Mouse (Mus musculus): ENCODE measurements at regions not wholly inside any gene's neighbourhood (a gene's known extent, or its start where the extent isn't known, plus 50 kb on each side); places are given as distances from the start of the nearest gene placed in this dataset.
A peak's percentile ranks its signal among the peaks of the same experiment; 100 is the strongest.

GRCm38 (mm10) chr14:86473604-86474003, 667.4 kb downstream of the Diaph3 start:
- ATAC-seq (ENCODE audit: insufficient read depth) (no peak), DNase-seq (no peak)
- H3K9ac ChIP-seq: no peak overlapping the region
- no peak for TF ChIP-seq CTCF (IDR thresholded peaks at IDR 0.05; ENCODE audit: low read depth)
- H3K27ac ChIP-seq (ENCODE audit: low read depth): no peak overlapping the region
- H3K4me3 ChIP-seq (ENCODE audit: low read depth, low read length): no peak overlapping the region
- H3K27me3 ChIP-seq (ENCODE audit: insufficient read depth, low read length): no peaks in the 10 kb centered on the region
- no peak overlapping the region for H3K4me2 ChIP-seq
- no peaks in the 10 kb centered on the region for H3K36me3 ChIP-seq (ENCODE audit: insufficient read depth)
- 87% methylated on average over 1 of the region's 1 CpGs for whole genome bisulfite sequencing
- H3K4me1 ChIP-seq (ENCODE audit: insufficient read depth): no peaks in the 10 kb centered on the region
- no peaks in the 10 kb centered on the region for H3K9me3 ChIP-seq (ENCODE audit: low read depth, low read length)

GRCm38 (mm10) chr14:86470462-86470861, 670.6 kb downstream of the Diaph3 start:
- Histone ChIP-seq H3K9me3 (ENCODE audit: low read depth, low read length) (no peaks in the 10 kb centered on the region), H3K4me3 (ENCODE audit: low read depth, low read length) (no peak overlapping the region), H3K36me3 (ENCODE audit: insufficient read depth) (no peaks in the 10 kb centered on the region), H3K27ac (ENCODE audit: low read depth) (no peak overlapping the region), H3K9ac (no peak overlapping the region), H3K4me1 (ENCODE audit: insufficient read depth) (no peaks in the 10 kb centered on the region; the same call in 1 of the 2 replicates), H3K27me3 (ENCODE audit: insufficient read depth, low read length) (no peaks in the 10 kb centered on the region), H3K4me2 (no peak overlapping the region)
- ATAC-seq (ENCODE audit: insufficient read depth) (no peak), DNase-seq (peak; percentile 4)
- TF ChIP-seq CTCF (IDR thresholded peaks at IDR 0.05; ENCODE audit: low read depth): no peak
- 31% methylated on average over 4 of the region's 4 CpGs for WGBS

DNA sequence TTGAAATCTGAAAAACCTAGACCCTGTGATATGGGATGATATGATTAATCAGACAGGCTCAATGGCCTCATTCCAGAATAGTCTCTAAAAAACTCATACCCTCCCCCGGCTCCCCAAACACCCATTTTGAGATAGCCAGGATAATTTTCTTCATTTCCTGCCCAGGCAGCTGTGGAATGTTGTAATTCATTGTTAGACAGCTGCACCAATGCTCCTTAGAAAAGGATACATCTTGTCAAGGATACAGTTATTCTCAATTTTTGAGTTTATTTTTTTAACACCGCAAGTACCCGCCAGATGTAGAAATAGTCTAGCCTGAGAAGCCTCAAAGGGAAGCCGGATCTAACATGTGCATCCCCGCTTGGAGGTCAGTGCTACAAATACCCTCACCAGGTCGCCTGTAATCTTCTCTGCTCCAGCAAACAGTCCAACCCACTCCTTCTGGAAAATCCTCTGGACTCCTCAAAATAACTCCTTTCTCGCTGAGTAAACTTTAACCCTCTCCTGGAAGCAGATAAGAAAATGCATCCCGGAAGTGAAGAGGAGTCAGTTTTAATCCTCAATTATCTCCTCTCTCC, 673.1 kb downstream of the Diaph3 start:
- Histone ChIP-seq H3K27ac (ENCODE audit: low read depth) (no peak overlapping the region), H3K27me3 (ENCODE audit: insufficient read depth, low read length) (no peaks in the 10 kb centered on the region), H3K4me2 (peak overlapping the region; percentile 27; the same call in 1 of the 2 replicates), H3K4me3 (ENCODE audit: low read depth, low read length) (no peak overlapping the region), H3K36me3 (ENCODE audit: insufficient read depth) (no peaks in the 10 kb centered on the region), H3K4me1 (ENCODE audit: insufficient read depth) (no peaks in the 10 kb centered on the region; the same call in 1 of the 2 replicates), H3K9me3 (ENCODE audit: low read depth, low read length) (no peaks in the 10 kb centered on the region), H3K9ac (no peak overlapping the region)
- 13% methylated on average over 8 of the region's 8 CpGs for WGBS
- ATAC-seq (ENCODE audit: insufficient read depth) (peak; percentile 60), DNase-seq (peak; percentile 46)
- TF ChIP-seq CTCF (IDR thresholded peaks at IDR 0.05; ENCODE audit: low read depth): no peak

- no peak overlapping the region for H3K9ac ChIP-seq
- H3K27ac ChIP-seq (ENCODE audit: low read depth): no peak overlapping the region
- no peak for ATAC-seq (ENCODE audit: insufficient read depth)
Observed at GRCm38 (mm10) chr14:86463388-86463787, 677.6 kb downstream of the Diaph3 start.

DNA sequence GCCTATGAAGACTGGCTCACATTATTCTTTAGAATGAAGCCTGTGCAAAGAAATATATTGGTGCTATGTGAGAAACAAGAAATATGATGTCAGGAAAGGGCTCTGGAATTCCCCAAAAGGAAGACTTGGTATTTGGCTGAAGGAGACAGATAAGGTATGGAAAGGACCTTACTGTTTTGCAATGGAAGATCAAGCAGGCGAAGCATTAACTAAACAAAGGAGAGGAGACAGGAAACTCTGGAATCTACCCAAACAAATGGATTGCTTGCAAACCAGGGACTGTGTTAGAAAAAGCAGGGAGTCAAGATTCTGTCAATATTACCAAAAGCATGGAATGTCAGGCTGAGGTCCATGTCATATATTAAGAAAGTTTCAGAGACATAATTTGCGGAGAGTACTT, 687.9 kb downstream of the Diaph3 start:
- H3K27me3 ChIP-seq (ENCODE audit: insufficient read depth, low read length): no peaks in the 10 kb centered on the region
- H3K4me3 ChIP-seq (ENCODE audit: low read depth, low read length): no peak overlapping the region
- no peak overlapping the region for H3K4me2 ChIP-seq
- peak; percentile 61 for DNase-seq
- TF ChIP-seq CTCF (IDR thresholded peaks at IDR 0.05; ENCODE audit: low read depth): no peak
- H3K9ac ChIP-seq: no peak overlapping the region
- 32% methylated on average over 2 of the region's 2 CpGs for WGBS
- H3K4me1 ChIP-seq (ENCODE audit: insufficient read depth): no peaks in the 10 kb centered on the region
- no peaks in the 10 kb centered on the region for H3K9me3 ChIP-seq (ENCODE audit: low read depth, low read length)
- no peak overlapping the region for H3K27ac ChIP-seq (ENCODE audit: low read depth)
- ATAC-seq (ENCODE audit: insufficient read depth): no peak; the same call in 1 of the 2 replicates
- no peaks in the 10 kb centered on the region for H3K36me3 ChIP-seq (ENCODE audit: insufficient read depth)

More at GRCm38 (mm10) chr14:86463388-86463787, 677.6 kb downstream of the Diaph3 start:
- Histone ChIP-seq H3K27me3 (ENCODE audit: insufficient read depth, low read length) (no peaks in the 10 kb centered on the region), H3K36me3 (ENCODE audit: insufficient read depth) (no peaks in the 10 kb centered on the region), H3K4me1 (ENCODE audit: insufficient read depth) (no peaks in the 10 kb centered on the region; the same call in 1 of the 2 replicates), H3K9me3 (ENCODE audit: low read depth, low read length) (no peaks in the 10 kb centered on the region), H3K4me3 (ENCODE audit: low read depth, low read length) (no peak overlapping the region), H3K4me2 (no peak overlapping the region)
- TF ChIP-seq CTCF (IDR thresholded peaks at IDR 0.05; ENCODE audit: low read depth): no peak
- no peak for DNase-seq
- 71% methylated on average over 2 of the region's 2 CpGs for WGBS

DNA sequence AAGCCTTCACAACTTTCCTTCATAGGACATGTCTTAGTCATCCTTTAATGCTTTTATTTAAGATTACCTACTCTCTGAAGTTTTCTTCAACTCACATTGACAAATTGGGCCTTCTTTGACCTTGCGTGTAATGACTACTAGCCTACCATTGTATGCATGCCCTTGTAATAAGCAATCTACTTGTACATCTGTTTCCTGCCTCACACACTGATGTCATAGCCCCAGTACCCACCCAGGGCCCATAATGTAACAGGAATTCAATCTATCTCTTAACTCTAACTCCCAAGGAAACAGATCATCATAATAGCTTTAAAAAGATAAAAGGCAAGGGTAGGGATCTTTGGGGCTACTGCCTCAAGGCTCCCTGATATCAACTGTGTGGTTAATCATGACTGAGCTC, 690.4 kb downstream of the Diaph3 start:
- Histone ChIP-seq H3K4me1 (ENCODE audit: insufficient read depth) (no peaks in the 10 kb centered on the region), H3K9me3 (ENCODE audit: low read depth, low read length) (no peaks in the 10 kb centered on the region), H3K4me3 (ENCODE audit: low read depth, low read length) (no peak overlapping the region), H3K36me3 (ENCODE audit: insufficient read depth) (no peaks in the 10 kb centered on the region), H3K9ac (no peak overlapping the region), H3K27me3 (ENCODE audit: insufficient read depth, low read length) (no peaks in the 10 kb centered on the region), H3K4me2 (no peak overlapping the region), H3K27ac (ENCODE audit: low read depth) (no peak overlapping the region)
- peak; percentile 49; the same call in 1 of the 2 replicates for ATAC-seq (ENCODE audit: insufficient read depth)
- DNase-seq: peak; percentile 50
- whole genome bisulfite sequencing: 71% methylated on average over 1 of the region's 1 CpGs
- no peak for TF ChIP-seq CTCF (IDR thresholded peaks at IDR 0.05; ENCODE audit: low read depth)

DNA sequence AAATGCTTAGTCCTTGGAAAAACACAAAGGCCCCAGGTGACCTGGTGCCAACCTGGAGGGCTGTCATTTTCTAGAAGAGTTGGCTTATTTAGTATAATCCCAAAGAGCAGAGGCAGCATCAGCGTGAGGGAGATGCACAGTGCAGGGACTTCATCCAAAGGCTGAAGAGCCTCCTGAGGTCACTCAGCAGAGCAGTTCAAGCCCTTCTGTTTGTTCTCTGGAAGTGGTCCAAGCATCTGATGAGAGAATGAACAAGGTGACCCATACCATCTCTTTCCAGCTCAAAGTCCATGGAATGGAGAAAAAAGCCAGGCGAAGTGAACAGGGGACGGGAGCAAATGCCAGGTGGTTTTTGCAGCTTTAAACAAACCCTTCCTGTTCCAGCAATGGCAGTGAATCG, 695.9 kb downstream of the Diaph3 start:
- Histone ChIP-seq H3K9me3 (ENCODE audit: low read depth, low read length) (no peaks in the 10 kb centered on the region), H3K27me3 (ENCODE audit: insufficient read depth, low read length) (no peaks in the 10 kb centered on the region), H3K27ac (ENCODE audit: low read depth) (no peak overlapping the region), H3K4me3 (ENCODE audit: low read depth, low read length) (no peak overlapping the region), H3K4me1 (ENCODE audit: insufficient read depth) (no peaks in the 10 kb centered on the region), H3K36me3 (ENCODE audit: insufficient read depth) (no peaks in the 10 kb centered on the region), H3K4me2 (no peak overlapping the region), H3K9ac (no peak overlapping the region)
- ATAC-seq (ENCODE audit: insufficient read depth) (no peak), DNase-seq (no peak)
- TF ChIP-seq CTCF (IDR thresholded peaks at IDR 0.05; ENCODE audit: low read depth): no peak
- 69% methylated on average over 4 of the region's 4 CpGs for WGBS

All from lung, embryonic 14.5 days (tissue).